Mouse (Mus musculus) stomach, postnatal 0 days (tissue): ENCODE data around the gene Kcnma1.

Experiments used
- CTCF ChIP-seq: IDR thresholded peaks from 2 replicates; pipeline ENCODE4 v1.5.1; 2016; ENCODE audit warnings: antibody characterized with exemption, low read depth, mild to moderate bottlenecking, moderate library complexity
- EP300 ChIP-seq: optimal IDR thresholded peaks from 2 replicates; pipeline ENCODE3; 2016; ENCODE audit warnings: antibody characterized with exemption

GRCm38 (mm10) chr14:23587451-23587850 lies 426.8 kb downstream of the Kcnma1 start:
- TF ChIP-seq CTCF (no peak), EP300 (no peak)
